Mouse (Mus musculus): ENCODE data around the gene Dusp10.
A peak's percentile ranks its signal among the peaks of the same experiment; 100 is the strongest.

Dusp10 gene

GRCm38 (mm10) chr1:184013106-184013505, at the start of gene Dusp10:
Gene Dusp10, plus strand, starts transcription at chr1:184013302.
- DNase-seq (ENCODE audit: low spot score in 2 of 2): no peak

- no peak for DNase-seq (ENCODE audit: low spot score in 2 of 2)
These were observed 47.8 kb upstream of the Dusp10 start for GRCm38 (mm10) chr1:183965341-183965740.

GRCm38 (mm10) chr1:183969265-183969664, 43.8 kb upstream of the Dusp10 start:
- no peak for DNase-seq (ENCODE audit: low spot score in 2 of 2)

GRCm38 (mm10) chr1:183979814-183980243, 33.3 kb upstream of the Dusp10 start:
- DNase-seq (ENCODE audit: low spot score in 2 of 2): peak; percentile 48 to 67

GRCm38 (mm10) chr1:183982108-183982507, 31.0 kb upstream of the Dusp10 start:
- DNase-seq (ENCODE audit: low spot score in 2 of 2): no peak

GRCm38 (mm10) chr1:183987711-183988245, 25.3 kb upstream of the Dusp10 start:
- no peak for DNase-seq (ENCODE audit: low spot score in 2 of 2)

GRCm38 (mm10) chr1:183991921-183992320, 21.2 kb upstream of the Dusp10 start:
- DNase-seq (ENCODE audit: low spot score in 2 of 2): no peak

GRCm38 (mm10) chr1:183997207-183997606, 15.9 kb upstream of the Dusp10 start:
- no peak for DNase-seq (ENCODE audit: low spot score in 2 of 2)

GRCm38 (mm10) chr1:184002470-184002869, 10.6 kb upstream of the Dusp10 start:
- no peak for DNase-seq (ENCODE audit: low spot score in 2 of 2)

- no peak for DNase-seq (ENCODE audit: low spot score in 2 of 2)
These were observed 8.8 kb upstream of the Dusp10 start for GRCm38 (mm10) chr1:184004311-184004710.

GRCm38 (mm10) chr1:184005315-184006058, 7.6 kb upstream of the Dusp10 start:
- no peak for DNase-seq (ENCODE audit: low spot score in 2 of 2)

- no peak for DNase-seq (ENCODE audit: low spot score in 2 of 2)
These were observed 7.0 kb upstream of the Dusp10 start for GRCm38 (mm10) chr1:184006086-184006485.

- no peak for DNase-seq (ENCODE audit: low spot score in 2 of 2)
These were observed 1.8 kb upstream of the Dusp10 start for GRCm38 (mm10) chr1:184011311-184011710.

- no peak for DNase-seq (ENCODE audit: low spot score in 2 of 2)
These were observed 989 bp downstream of the Dusp10 start for GRCm38 (mm10) chr1:184014091-184014490.

GRCm38 (mm10) chr1:184015995-184016730, 3.1 kb downstream of the Dusp10 start:
- DNase-seq (ENCODE audit: low spot score in 2 of 2): no peak

GRCm38 (mm10) chr1:184017606-184018005, 4.5 kb downstream of the Dusp10 start:
- DNase-seq (ENCODE audit: low spot score in 2 of 2): no peak

- DNase-seq (ENCODE audit: low spot score in 2 of 2): no peak
These were observed 6.1 kb downstream of the Dusp10 start for GRCm38 (mm10) chr1:184019042-184019721.

- DNase-seq (ENCODE audit: low spot score in 2 of 2): no peak
These were observed 6.6 kb downstream of the Dusp10 start for GRCm38 (mm10) chr1:184019722-184020107.

- DNase-seq (ENCODE audit: low spot score in 2 of 2): no peak
These were observed 10.9 kb downstream of the Dusp10 start for GRCm38 (mm10) chr1:184023971-184024370.

- DNase-seq (ENCODE audit: low spot score in 2 of 2): no peak
These were observed 11.5 kb downstream of the Dusp10 start for GRCm38 (mm10) chr1:184024631-184025030.

- DNase-seq (ENCODE audit: low spot score in 2 of 2): no peak
These were observed 12.0 kb downstream of the Dusp10 start for GRCm38 (mm10) chr1:184025079-184025478.

GRCm38 (mm10) chr1:184027039-184027438, 13.9 kb downstream of the Dusp10 start:
- no peak for DNase-seq (ENCODE audit: low spot score in 2 of 2)
